Mouse (Mus musculus) left cerebral cortex, postnatal 25 days (tissue): Measurements from ENCODE around the gene Pgbd1. TPM values are rescaled to one million over a fixed set of nuclear protein-coding genes. Genes with fewer than 3 reads are reported as not detected.

Source experiments
- microRNA-seq, 2 experiments: library from miRNA; unstranded; fragments of <30 nt; microRNA quantifications; one replicate each; pipeline ENCODE4 v1.2.0; 2022
- total RNA-seq, 2 experiments: library from RNA; stranded (reverse); gene quantifications; 2 replicates each; pipeline ENCODE4 v1.2.3; 2021

Gene Pgbd1
- total RNA-seq, 2 experiments from 2014 or later: 1.5 to 1.7 TPM

Small RNA genes within 50 kb of the gene (microRNA-seq; reads per million reads assigned to microRNA genes)
- 0 reads per million in 2 experiments for gene Mir1896
- gene Mir6942: 0 to 0.25 reads per million in 2 experiments

Other genes starting within 250 kb of the Pgbd1 start
- not detected for gene Gpx5, start 148.3 kb downstream of the Pgbd1 start, total RNA-seq
- not detected for gene Gpx6, start 128.9 kb downstream of the Pgbd1 start, total RNA-seq
- not detected for gene Olfr1367, start 94.1 kb downstream of the Pgbd1 start, total RNA-seq
- gene Zscan12, start 78.2 kb downstream of the Pgbd1 start, total RNA-seq: 1 to 10 TPM; 7.5 to 7.9 TPM
- 10 to 100 TPM; 37.2 to 44.5 TPM for gene Zkscan3, start 38.3 kb downstream of the Pgbd1 start, total RNA-seq
- 10 to 100 TPM; 48.3 to 51.3 TPM for gene Zscan26, start 12.7 kb upstream of the Pgbd1 start, total RNA-seq
- 1 to 10 TPM in 1 of 2 experiments, under 1 TPM in 1; 0.96 to 1.1 TPM for gene Nkapl, start 27.5 kb upstream of the Pgbd1 start, total RNA-seq
- 1 to 10 TPM; 5.6 to 6.7 TPM for gene Zkscan4, start 37.8 kb upstream of the Pgbd1 start, total RNA-seq
- gene Gm10065, start 38.4 kb upstream of the Pgbd1 start, total RNA-seq: not detected
- gene AK157302, start 54.2 kb upstream of the Pgbd1 start, total RNA-seq: 10 to 100 TPM; 21.6 to 23.1 TPM
- 10 to 100 TPM; 50.0 to 59.4 TPM for gene Gm11273, start 60.4 kb upstream of the Pgbd1 start, total RNA-seq
- 10 to 100 TPM; 17.2 to 19.5 TPM for gene Zkscan8, start 90.1 kb upstream of the Pgbd1 start, total RNA-seq
- gene Olfr1366, start 101.8 kb upstream of the Pgbd1 start, total RNA-seq: not detected
- gene Olfr1535, start 118.8 kb upstream of the Pgbd1 start, total RNA-seq: not detected
- gene Olfr1364, start 140.7 kb upstream of the Pgbd1 start, total RNA-seq: not detected
- gene Olfr1362, start 173.0 kb upstream of the Pgbd1 start, total RNA-seq: not detected
- not detected for gene Olfr11, start 201.5 kb upstream of the Pgbd1 start, total RNA-seq
- gene Olfr1361, start 222.3 kb upstream of the Pgbd1 start, total RNA-seq: not detected
- gene Olfr1360, start 236.3 kb upstream of the Pgbd1 start, total RNA-seq: not detected